Mouse (Mus musculus): ENCODE measurements around the gene Abcg5. TPM values are rescaled to one million over a fixed set of nuclear protein-coding genes. Genes with fewer than 3 reads are reported as not detected.

Abcg5 gene
- polyA plus RNA-seq, 1 experiment from 2014 or later = 0.52 TPM

Other genes with a start within 250 kb of the Abcg5 start
- 10.0 and 10.9 TPM in 2 replicates for gene Thada, start 216.8 kb downstream of the Abcg5 start, polyA plus RNA-seq (2014; fragmentation: Nextera tagmentation; extraction: Ambion mirVana)
- gene Plekhh2, start 171.1 kb downstream of the Abcg5 start, polyA plus RNA-seq (2014; fragmentation: Nextera tagmentation; extraction: Ambion mirVana) = 4.2 and 5.2 TPM in 2 replicates
- gene Dync2li1, start 56.5 kb downstream of the Abcg5 start, polyA plus RNA-seq (2014; fragmentation: Nextera tagmentation; extraction: Ambion mirVana) = 29.6 and 30.4 TPM in 2 replicates
- gene Abcg8, start 6.7 kb downstream of the Abcg5 start, polyA plus RNA-seq (2014; fragmentation: Nextera tagmentation; extraction: Ambion mirVana) = not detected in 2 replicates
- gene Lrpprc, start 107.8 kb upstream of the Abcg5 start, polyA plus RNA-seq (2014; fragmentation: Nextera tagmentation; extraction: Ambion mirVana) = 56.3 and 58.4 TPM in 2 replicates